Mouse (Mus musculus) brain, adult 2 months (tissue): ENCODE measurements around the gene Spata5.
A peak's percentile ranks its signal among the peaks of the same experiment; 100 is the strongest.

Experiments
- DNase-seq: peaks from one replicate; pipeline ENCODE4 v3.0.0; 2011; ENCODE audit warnings: low read depth, low spot score

Spata5 gene

GRCm38 (mm10) chr3:37420641-37421040 lies 945 bp downstream of the Spata5 start:
- DNase-seq = peak; percentile 42

GRCm38 (mm10) chr3:37421179-37421578 lies 1.5 kb downstream of the Spata5 start:
- DNase-seq = no peak

- no peak for DNase-seq
Measured at GRCm38 (mm10) chr3:37426069-37426468, 6.4 kb downstream of the Spata5 start.

GRCm38 (mm10) chr3:37430359-37430758 lies 10.7 kb downstream of the Spata5 start:
- no peak for DNase-seq

GRCm38 (mm10) chr3:37439770-37440169 lies 20.1 kb downstream of the Spata5 start:
- no peak for DNase-seq

- DNase-seq = no peak
Measured at GRCm38 (mm10) chr3:37443409-37443808, 23.7 kb downstream of the Spata5 start.

- no peak for DNase-seq
Measured at GRCm38 (mm10) chr3:37455992-37456391, 36.3 kb downstream of the Spata5 start.

- DNase-seq = peak; percentile 64
Measured at GRCm38 (mm10) chr3:37468170-37468569, 48.5 kb downstream of the Spata5 start.

- DNase-seq = no peak
Measured at GRCm38 (mm10) chr3:37469353-37469752, 49.7 kb downstream of the Spata5 start.

- no peak for DNase-seq
Measured at GRCm38 (mm10) chr3:37470867-37471266, 51.2 kb downstream of the Spata5 start.

- DNase-seq = peak; percentile 33
Measured at GRCm38 (mm10) chr3:37472461-37472860, 52.8 kb downstream of the Spata5 start.

GRCm38 (mm10) chr3:37476485-37476884 lies 56.8 kb downstream of the Spata5 start:
- no peak for DNase-seq

- no peak for DNase-seq
Measured at GRCm38 (mm10) chr3:37477438-37478188, 57.9 kb downstream of the Spata5 start.

- DNase-seq = no peak
Measured at GRCm38 (mm10) chr3:37479771-37480170, 60.1 kb downstream of the Spata5 start.

- peak; percentile 4 for DNase-seq
Measured at GRCm38 (mm10) chr3:37481295-37481694, 61.6 kb downstream of the Spata5 start.

- DNase-seq = no peak
Measured at GRCm38 (mm10) chr3:37482720-37483119, 63.0 kb downstream of the Spata5 start.

GRCm38 (mm10) chr3:37483709-37484265 lies 64.1 kb downstream of the Spata5 start:
- no peak for DNase-seq

GRCm38 (mm10) chr3:37487639-37488038 lies 67.9 kb downstream of the Spata5 start:
- DNase-seq = no peak

GRCm38 (mm10) chr3:37488173-37488572 lies 68.5 kb downstream of the Spata5 start:
- no peak for DNase-seq

- DNase-seq = no peak
Measured at GRCm38 (mm10) chr3:37490025-37490424, 70.3 kb downstream of the Spata5 start.

- DNase-seq = no peak
Measured at GRCm38 (mm10) chr3:37500939-37501338, 81.2 kb downstream of the Spata5 start.

- no peak for DNase-seq
Measured at GRCm38 (mm10) chr3:37502552-37502951, 82.9 kb downstream of the Spata5 start.

- no peak for DNase-seq
Measured at GRCm38 (mm10) chr3:37503846-37504245, 84.2 kb downstream of the Spata5 start.
